Mouse (Mus musculus) right cerebral cortex, postnatal 10 days (tissue): ENCODE measurements around the gene Med12.
"Not testable (repeated sequence)": the region's sequence is repeated elsewhere in the genome, so short reads cannot be mapped to it uniquely, and the experiment has no call there.

Experiments used
- DNase-seq, 2 experiments: peaks; one replicate each; pipeline ENCODE4 v3.0.0; 2021; ENCODE audit warnings: low spot score in 2 of 2

Med12 gene

DNA sequence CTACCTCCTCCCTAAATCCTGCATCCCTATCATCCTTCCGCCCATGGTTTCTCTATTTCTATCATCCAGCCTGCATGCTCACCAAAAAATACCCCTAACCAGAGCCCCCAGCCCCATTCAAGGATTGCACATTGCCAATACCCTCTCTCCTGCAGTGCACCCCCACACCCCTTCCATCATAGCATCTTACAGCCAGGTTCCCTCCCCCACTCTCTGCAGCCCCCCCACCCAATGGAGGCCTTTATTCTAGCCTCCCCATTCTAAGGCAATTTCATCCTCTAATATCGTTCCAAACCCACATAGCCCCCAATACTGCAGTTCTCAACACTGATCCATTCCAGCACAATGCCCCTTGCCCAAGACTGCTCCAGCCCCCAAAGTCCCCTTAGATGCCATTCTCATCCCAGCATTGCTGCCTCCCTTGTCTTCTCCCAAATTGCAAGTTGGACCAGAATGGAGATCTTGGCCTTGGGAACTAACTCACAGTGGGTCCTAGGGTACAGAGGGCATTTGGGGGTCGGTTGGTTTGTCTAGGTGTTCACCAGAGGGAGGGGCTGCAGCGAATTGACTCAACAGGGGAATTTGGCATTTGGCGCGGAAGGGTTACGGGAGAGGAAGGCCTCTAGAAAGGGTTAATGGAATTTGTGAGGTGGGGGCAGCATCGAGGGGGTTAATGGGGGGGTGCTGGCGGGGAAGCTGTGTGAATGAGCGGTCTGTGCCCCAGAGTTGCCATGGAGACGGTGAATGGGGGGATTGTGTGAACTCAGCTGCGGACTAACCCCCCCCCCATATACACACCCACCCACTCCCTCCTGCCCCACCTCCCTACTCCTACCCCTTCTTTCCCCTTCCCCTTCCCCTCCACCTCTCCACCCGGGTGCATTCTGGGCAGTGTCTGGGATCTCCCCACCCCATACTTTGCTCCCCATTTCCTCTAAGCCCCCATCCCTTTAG is 25.9 kb downstream of the Med12 start:
- peak; percentile 66 to 72 for DNase-seq

DNA sequence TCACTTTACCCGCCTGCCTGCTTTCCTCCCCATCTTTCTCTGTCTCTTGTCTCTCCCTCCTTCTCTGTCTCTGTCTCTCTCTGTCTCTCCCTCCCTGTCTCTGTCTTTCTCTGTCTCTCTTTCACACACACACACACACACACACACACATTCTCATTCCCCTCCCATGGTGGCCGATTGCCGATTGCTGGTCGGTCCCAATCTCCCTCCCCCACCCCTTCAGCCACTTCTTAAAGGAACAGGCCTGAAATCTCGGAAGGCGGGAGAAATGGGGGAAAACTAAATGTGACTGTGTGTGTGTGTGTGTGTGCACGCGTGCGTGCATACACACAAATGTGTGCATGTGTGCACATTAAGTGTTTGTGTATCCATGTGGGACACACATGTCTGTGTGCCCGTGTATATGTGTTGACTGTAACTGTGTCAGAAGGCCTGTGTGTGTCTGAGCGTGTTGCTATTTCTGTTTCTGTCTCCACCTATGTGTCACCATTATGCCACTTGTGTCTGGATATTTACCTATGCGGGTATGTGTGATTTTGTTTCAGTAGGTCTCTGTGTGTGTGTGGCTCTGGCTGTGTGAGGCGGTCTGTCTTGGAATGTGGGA is 26.7 kb downstream of the Med12 start:
- DNase-seq: no peak

DNA sequence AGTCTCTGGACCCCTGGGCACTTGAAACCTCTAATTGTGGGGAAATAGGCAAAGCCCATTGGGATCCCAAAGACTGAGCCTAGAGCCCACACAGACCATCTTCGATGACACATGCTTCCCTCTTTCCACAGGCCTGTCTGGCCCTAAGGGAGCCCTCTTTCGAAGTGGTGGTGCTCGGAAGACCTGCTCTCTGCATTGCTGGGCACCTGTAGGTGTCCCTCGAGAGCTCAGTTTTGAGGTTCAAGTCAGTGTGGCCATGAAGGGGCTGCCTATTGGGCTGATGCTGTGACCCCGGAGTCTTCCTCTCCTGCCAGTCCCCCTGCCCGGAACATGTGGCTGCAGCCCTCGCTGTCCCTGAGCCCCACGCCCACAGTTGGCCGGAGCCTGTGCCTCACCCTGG is 27.8 kb downstream of the Med12 start:
- no peak for DNase-seq

DNA sequence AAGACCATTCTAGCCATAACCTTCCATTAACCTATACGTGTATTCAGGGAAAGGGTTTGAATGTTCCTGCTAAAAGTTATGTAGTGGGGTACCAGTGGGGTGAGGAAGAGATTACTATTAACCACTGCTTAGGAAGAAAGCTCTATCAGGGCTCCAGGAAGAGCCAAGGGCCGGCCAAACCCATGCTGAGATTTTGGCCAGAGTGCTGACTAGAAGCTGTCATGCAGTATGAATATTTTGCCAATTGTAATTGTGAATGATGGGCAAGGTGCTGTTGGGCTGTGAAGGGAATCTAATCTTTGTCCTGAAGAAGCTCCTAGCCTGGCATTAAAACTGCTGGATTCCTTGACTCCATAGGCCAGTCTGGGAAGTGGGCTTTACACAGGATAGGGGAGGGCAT is 30.8 kb downstream of the Med12 start:
- no peak for DNase-seq

DNA sequence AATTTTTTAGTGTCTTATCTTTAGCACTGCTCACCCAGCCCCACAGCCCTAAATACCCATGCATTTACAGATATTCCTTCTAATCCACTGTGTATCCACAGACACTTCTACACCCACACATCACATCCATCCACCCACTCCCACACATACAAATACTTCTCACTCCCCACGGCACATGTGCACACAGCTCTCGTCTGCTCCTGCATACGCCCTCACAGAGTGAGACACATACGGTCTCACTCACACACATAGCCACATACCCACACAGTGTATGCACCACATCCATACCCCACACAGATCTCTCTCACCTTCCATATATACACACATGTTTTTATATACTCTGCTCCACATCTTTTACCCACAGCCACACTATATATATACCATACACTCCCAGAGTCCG is 35.5 kb downstream of the Med12 start:
- no peak for DNase-seq

DNA sequence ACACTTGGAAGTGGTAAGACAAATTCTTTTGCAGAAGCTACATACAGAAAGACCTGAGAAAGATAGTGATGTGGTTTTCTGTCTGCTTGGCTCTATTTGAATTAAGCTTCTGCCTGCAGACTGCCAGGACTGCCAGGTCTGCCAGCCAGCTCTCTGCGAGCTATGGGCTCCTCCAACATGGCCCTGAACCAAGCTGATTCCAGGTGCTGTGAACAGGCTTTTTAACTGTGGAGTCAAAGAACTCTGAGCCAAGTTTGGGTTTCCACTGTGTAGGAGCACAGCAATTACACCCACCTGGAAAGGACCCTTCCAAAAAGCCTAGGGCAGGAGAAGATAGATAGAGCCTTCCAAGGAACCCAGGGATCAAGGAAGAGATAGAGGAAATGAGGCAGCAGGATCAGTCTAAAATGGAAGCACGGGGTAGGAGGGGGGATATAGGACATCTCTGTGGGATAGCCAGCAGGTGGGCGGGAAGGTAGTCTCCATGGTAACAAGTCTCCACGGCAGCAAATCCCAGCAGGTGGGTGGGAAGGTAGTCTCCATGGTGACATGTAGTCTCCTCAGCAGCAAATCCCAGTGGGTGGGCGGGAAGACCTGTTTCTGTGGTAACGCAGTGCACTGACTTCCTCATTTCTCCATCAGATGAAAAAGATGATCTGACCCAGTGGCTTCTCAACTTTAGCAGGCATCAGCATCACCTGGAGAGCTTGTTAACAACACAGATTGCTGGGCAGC is 40.0 kb downstream of the Med12 start:
- DNase-seq: peak; percentile 85 to 93

DNA sequence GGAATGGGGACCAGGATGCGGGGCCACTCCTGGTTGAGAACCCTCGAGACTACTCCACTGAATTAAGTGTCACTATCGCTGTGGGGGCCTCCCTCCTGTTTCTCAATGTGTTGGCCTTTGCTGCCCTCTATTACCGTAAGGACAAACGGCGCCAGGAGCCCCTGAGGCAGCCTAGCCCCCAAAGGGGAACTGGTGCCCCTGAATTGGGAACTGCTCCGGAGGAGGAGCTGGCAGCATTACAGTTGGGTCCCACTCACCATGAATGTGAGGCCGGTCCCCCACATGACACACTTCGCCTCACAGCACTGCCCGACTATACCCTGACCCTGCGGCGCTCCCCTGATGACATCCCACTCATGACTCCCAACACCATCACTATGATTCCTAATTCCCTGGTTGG is 45.9 kb downstream of the Med12 start:
- no peak for DNase-seq

DNA sequence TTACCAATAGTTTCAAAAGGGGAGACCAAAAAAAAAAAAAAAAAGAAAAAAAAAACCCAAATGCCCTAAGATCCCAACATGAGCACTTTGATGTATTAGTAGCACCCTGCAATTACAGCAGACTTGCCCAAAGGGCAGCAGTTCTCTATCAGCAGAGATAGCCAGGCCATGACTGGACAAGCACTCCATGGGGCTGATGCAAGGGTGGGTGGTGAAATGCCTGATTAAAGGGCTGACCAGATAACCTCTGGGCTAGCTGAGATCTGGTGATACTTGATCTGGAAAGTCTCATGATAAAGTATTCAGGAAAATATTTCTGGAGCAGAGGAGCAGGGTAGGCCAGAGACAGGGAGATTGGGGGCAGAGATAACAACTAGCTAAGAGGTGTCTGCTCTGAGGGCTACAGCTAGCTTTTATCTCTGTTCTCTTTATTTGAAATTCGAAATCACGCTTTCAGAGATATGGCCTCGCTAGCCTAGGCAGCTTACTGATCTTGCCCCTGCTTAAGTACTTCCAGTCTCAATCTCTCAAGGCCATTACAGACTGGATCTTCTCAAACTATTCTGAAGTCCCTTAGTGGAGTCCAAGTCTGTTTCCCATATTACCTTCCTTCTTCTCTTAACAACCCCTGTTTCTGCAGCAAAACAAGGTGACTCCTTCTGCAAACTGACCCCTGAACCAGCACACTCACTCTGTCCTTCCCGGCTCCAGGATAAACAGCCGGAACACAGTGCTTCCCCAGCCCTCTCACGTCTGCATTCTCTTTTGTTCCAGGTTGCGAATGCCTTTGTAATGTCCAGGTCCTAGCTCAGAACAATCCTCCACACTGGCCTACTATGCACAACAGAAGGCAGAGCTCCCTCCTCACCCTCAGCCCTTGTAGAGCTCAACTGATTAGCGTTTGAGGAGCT is 52.4 kb downstream of the Med12 start:
- DNase-seq: no peak

DNA sequence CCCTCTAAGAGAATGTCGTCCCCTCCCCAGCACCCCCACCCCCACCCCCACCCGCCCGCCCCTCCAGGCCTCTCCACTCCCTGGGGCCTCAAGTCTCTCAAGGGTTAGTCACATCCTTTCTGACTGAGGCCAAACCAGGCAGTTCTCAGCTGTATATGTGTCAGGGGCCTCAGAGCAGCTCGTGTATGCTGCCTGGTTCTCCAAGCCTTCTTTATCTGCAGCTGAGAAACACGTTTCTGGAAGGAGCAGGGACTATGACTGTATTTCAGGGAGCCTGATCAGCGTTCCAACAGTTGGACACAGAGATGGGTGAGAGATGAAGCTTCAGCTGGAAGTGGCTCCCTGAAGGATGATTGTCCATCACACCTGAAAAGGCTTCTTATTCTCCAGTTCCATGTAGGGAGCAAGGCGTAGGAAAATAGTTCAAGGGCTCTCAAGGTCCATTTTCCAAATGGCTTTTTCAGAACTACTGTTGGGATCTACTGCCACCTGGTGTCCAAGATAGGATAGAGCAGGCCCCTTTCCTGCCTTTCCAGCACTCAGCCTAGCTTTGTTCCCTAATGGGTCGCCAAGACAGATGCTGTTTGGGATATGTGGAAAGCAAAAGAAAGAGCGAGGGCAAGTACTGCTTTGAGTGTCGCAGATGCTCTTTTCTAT is 55.7 kb downstream of the Med12 start:
- DNase-seq: peak; percentile 60 to 73

DNA sequence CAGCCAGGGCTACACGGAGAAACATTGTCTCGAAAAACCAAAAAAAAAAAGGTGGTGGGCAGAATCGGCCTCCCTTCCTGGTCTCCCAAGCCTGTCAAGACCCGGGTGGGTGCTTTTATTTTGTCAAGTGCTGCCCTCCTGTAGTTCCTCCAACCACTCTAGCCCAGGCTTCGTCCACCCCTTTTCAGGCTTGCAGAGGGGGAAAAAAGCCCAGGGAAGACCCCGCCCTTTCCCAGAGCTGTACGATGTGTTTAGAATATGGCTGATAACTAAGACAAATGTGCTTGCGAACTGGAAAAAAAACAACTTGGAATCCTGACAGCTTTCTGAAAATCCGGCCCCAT is 58.2 kb downstream of the Med12 start:
- DNase-seq: no peak

DNA sequence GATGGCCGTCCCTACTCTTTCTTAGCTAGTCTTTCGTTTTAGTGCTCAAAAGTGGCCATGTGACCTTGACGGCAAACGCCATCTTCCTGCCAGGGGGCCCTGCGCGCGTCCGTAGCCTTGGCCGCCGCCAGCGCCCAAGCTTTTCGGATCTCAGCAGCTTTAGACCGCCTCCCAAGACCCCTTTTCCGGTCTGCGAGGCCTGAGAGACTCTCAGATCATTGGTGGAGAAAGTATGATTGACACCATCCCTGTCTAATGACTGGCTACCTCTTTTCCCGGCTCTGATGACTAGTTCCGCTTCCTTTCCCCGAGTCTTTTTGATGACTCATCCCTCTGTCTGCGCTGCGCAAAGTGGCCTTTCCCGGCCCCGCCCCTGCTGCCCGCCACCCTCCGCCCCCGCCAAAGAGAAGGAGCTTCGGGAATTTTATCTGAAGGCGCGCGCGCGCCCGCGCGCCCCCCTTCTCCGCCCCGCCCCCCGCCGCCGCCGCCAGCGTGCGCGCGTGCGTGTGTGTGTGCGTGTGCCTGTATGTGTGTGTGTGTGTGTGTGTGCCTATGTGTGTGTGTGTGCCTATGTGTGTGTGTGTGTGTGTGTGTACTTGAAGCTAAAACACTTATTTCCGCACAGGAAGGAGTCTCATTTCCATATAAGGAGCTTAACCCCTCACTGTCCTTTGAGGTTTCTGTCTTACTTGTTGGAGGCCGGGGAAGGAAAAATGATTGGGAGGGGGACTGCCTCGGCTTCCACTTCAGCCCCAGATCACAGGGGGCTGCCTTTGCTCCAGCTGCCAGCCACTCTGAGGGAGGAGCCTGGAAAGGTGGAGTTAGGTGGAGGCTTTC is 58.8 kb downstream of the Med12 start:
- peak; percentile 91 to 95 for DNase-seq

DNA sequence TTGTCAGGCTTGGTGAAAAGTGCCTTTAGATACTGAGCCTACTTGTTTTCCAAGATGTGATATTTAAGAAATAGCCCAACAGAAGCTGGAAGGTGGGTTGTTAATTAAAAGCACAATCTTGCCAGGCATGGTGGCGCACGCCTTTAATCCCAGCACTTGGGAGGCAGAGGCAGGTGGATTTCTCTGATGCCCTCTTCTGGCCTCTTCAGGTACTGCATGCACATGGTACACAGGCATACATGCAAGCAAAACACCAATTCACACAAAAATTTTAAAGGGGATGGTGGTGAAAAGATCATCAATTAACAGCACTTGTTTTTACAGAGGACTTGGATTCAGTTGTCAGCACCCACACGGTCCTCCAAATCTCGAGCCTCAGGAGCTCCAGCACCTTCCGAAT is 60.8 kb downstream of the Med12 start:
- DNase-seq: no peak

DNA sequence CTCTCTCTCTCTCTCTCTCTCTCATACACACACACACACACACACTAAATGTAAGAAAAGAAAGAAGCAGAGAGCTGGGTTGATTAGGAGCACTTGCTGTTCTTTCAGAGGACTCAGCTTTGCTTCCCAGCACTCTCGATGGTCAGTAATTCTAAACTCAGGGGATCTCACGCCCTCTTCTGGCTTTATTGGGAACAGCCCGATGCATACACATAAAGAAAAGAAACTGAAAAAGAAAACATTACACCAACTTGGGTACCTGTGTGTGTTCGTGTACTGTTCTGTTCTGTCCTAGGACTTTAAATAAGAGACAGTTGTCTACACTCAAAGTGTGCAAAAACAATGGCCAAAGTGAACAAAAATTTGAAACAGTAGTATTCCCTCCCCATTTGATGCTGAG is 64.8 kb downstream of the Med12 start:
- no peak for DNase-seq

DNA sequence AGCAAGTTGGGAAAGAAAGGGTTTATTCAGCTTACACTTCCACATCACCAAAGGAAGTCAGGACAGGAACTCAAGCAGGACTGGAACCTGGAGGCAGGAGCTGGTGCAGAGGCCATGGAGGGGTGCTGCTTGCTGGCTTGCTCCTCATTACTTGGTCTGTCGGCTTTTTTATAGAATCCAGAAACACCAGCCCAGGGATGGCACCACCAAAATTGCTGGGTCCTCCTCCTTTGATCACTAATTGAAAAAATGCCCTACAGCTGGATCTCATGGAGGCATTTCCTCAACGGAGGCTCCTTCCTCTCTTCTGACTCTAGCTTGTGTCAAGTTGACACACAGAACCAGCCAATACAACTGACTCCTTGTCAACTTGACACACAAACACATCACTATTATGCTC is 69.0 kb downstream of the Med12 start:
- not testable (repeated sequence) for DNase-seq

DNA sequence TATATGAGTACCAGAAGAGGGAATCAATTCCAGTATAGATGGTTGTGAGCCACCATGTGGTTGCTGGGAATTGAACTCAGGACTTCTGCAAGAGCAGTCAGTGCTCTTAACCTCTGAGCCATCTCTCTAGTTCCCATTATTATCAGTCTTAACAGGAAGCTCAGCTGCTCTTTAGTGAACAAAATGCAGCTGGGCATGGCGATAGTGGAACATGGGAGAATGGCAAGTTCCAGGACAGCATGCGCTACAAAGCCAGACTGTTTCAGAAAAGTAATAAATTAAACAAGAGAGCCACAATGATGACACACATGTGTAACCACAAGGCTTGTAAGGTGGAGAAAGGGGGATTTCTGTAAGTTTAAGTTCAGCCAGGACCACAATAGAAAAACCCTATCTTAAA is 71.6 kb downstream of the Med12 start:
- no peak for DNase-seq

DNA sequence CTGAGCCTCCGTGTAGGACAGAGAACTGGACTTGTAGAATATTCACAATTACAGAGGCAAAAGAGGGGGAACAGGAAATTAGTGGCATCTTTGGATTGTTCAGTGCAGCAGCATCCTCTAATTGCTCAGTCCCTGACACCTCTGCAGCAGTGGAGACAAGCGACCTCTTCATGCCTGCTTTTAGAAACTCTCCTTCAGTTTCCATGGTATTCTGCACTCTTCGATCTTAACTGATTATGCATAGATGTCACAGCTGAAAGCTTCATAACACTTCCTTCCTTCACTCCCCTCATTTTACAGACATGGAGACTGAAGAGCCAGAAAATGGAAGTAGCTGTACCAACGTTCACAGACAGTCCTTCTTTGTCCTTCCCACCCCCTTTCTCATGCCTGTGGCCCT is 72.6 kb downstream of the Med12 start:
- DNase-seq: no peak
